ENCODE assay signal across 10 mouse cellular contexts in the genomic region with DNA sequence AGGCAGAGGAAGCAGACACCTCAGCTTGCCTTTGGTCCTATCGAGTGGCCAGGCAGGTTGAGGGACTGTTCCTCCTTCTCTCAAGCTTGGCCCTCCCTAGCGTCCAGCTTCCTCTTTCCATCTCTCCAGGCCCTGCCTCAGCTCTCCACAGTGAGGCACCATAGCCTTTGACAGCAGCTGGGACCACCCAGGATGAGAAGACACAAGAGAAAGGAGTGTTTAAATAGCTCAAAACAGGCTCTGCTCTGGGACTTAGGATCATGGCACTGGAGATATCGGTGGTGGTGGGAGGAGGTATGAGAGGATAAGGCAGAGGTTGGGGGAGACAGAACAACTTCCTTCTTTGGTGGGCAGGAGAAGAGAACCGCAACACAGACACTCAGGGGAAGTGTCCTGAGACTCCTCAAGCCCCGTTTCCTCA.
DNase-seq lines count a peak whose midpoint lies in the region; ATAC-seq and TF ChIP-seq lines count a peak whose summit lies in the region.
"Had no signal": no experiment of that assay in that cellular context is flagged by ENCODE, and none has a peak within 500 bp of the region (broad histone marks: within the 10 kb centered on the region; RNA-seq: fewer than 3 reads in every experiment).

No protein-coding gene starts in this region.

- no peak overlapping the region for H3K4me3 ChIP-seq in forebrain, embryonic 10.5 days
- no peak overlapping the region for H3K4me3 ChIP-seq in forebrain, embryonic 13.5 days
- H3K4me3 ChIP-seq in lung, postnatal 0 days (ENCODE audit: low read depth, low read length) = no peak overlapping the region
- H3K4me3 ChIP-seq in liver, embryonic 13.5 days (replicated peaks) = no peak overlapping the region
- no peak overlapping the region for H3K4me3 ChIP-seq in embryonic facial prominence, embryonic 10.5 days
- H3K4me3 ChIP-seq: midbrain, embryonic 13.5 days had no signal

- no peak overlapping the region for H3K9ac ChIP-seq in forebrain, embryonic 13.5 days
- H3K9ac ChIP-seq in lung, postnatal 0 days (replicated peaks; ENCODE audit: low read depth) = no peak overlapping the region
- H3K9ac ChIP-seq in liver, embryonic 13.5 days = peak overlapping the region; percentile 29; the same call in 1 of the 2 replicates
- H3K9ac ChIP-seq: midbrain, embryonic 13.5 days had no signal

- no peak for DNase-seq in forebrain, embryonic 10.5 days (ENCODE audit: extremely low spot score, low spot score)
- DNase-seq in lung, postnatal 0 days (ENCODE audit: low spot score) = peak; percentile 38
- DNase-seq in lung, postnatal 25 days (ENCODE audit: low spot score) = no peak
- DNase-seq in liver, embryonic 13.5 days = no peak
- peak; percentile 56 to 62 for DNase-seq in spleen, postnatal 36 days (ENCODE audit: low spot score in 2 of 2)
- DNase-seq in embryonic facial prominence, embryonic 10.5 days (ENCODE audit: low spot score) = no peak

- H3K36me3 ChIP-seq in forebrain, embryonic 10.5 days (replicated peaks) = no peaks in the 10 kb centered on the region
- H3K36me3 ChIP-seq in forebrain, embryonic 13.5 days (ENCODE audit: poor library complexity, severe bottlenecking) = no peaks in the 10 kb centered on the region
- H3K36me3 ChIP-seq in lung, postnatal 0 days (ENCODE audit: insufficient read depth, low read length) = no peaks in the 10 kb centered on the region
- no peaks in the 10 kb centered on the region for H3K36me3 ChIP-seq in liver, embryonic 13.5 days
- no peaks in the 10 kb centered on the region for H3K36me3 ChIP-seq in embryonic facial prominence, embryonic 10.5 days (replicated peaks)
- H3K36me3 ChIP-seq: midbrain, embryonic 13.5 days had no signal

- no peaks in the 10 kb centered on the region for H3K27me3 ChIP-seq in forebrain, embryonic 10.5 days (ENCODE audit: poor library complexity, severe bottlenecking)
- no peaks in the 10 kb centered on the region for H3K27me3 ChIP-seq in forebrain, embryonic 13.5 days
- H3K27me3 ChIP-seq in lung, postnatal 0 days (replicated peaks; ENCODE audit: insufficient read depth, low read length) = no peaks in the 10 kb centered on the region
- H3K27me3 ChIP-seq in liver, embryonic 13.5 days = no peaks in the 10 kb centered on the region
- 0 out of 2 replicates have a peak, but pooled peaks cover 5% of the 10 kb centered on the region for H3K27me3 ChIP-seq in embryonic facial prominence, embryonic 10.5 days (replicated peaks; ENCODE audit: low read depth, poor library complexity, severe bottlenecking)
- H3K27me3 ChIP-seq: midbrain, embryonic 13.5 days had no signal

- TF ChIP-seq CTCF in lung, postnatal 0 days (IDR thresholded peaks at IDR 0.05) = peak; percentile 38

- H3K4me2 ChIP-seq in forebrain, embryonic 13.5 days = no peak overlapping the region
- no peak overlapping the region for H3K4me2 ChIP-seq in lung, postnatal 0 days (replicated peaks; ENCODE audit: low read depth, low read length)
- H3K4me2 ChIP-seq in liver, embryonic 13.5 days = no peak overlapping the region
- H3K4me2 ChIP-seq: midbrain, embryonic 13.5 days had no signal

- H3K4me1 ChIP-seq in forebrain, embryonic 10.5 days = peaks cover 10% of the 10 kb centered on the region
- peaks cover 6% of the 10 kb centered on the region for H3K4me1 ChIP-seq in forebrain, embryonic 13.5 days
- H3K4me1 ChIP-seq in lung, postnatal 0 days (ENCODE audit: insufficient read depth, low read depth, low read length) = 0 out of 2 replicates have a peak, but pooled peaks cover 6% of the 10 kb centered on the region
- H3K4me1 ChIP-seq in liver, embryonic 13.5 days (replicated peaks) = peaks cover 81% of the 10 kb centered on the region
- H3K4me1 ChIP-seq in embryonic facial prominence, embryonic 10.5 days = peaks cover 15% of the 10 kb centered on the region

- no peak for TF ChIP-seq EP300 in lung, postnatal 0 days (IDR thresholded peaks at IDR 0.05)

- ATAC-seq in forebrain, embryonic 13.5 days = no peak
- ATAC-seq in lung, postnatal 0 days = no peak; the same call in 1 of the 2 replicates
- ATAC-seq in liver, embryonic 13.5 days (ENCODE audit: low read depth) = no peak
- ATAC-seq in erythroid progenitor cell, adult 5-6 weeks (replicated peaks; ENCODE audit: low FRiP score, poor library complexity, severe bottlenecking) = no peak
- ATAC-seq: forebrain, embryonic 16.5 days; midbrain, embryonic 13.5 days had no signal

- H3K9me3 ChIP-seq in forebrain, embryonic 10.5 days = no peaks in the 10 kb centered on the region
- H3K9me3 ChIP-seq in forebrain, embryonic 13.5 days (replicated peaks) = no peaks in the 10 kb centered on the region
- no peaks in the 10 kb centered on the region for H3K9me3 ChIP-seq in lung, postnatal 0 days (ENCODE audit: low read length)
- no peaks in the 10 kb centered on the region for H3K9me3 ChIP-seq in liver, embryonic 13.5 days (replicated peaks)
- H3K9me3 ChIP-seq in embryonic facial prominence, embryonic 10.5 days = no peaks in the 10 kb centered on the region
- H3K9me3 ChIP-seq: midbrain, embryonic 13.5 days had no signal

- 0 out of 2 replicates have a peak overlapping the region, but pooled peaks have one; percentile 10 for H3K27ac ChIP-seq in forebrain, embryonic 10.5 days
- H3K27ac ChIP-seq in forebrain, embryonic 13.5 days = no peak overlapping the region
- H3K27ac ChIP-seq in lung, postnatal 0 days (ENCODE audit: low read length) = no peak overlapping the region
- peak overlapping the region; percentile 67 for H3K27ac ChIP-seq in liver, embryonic 13.5 days
- H3K27ac ChIP-seq in embryonic facial prominence, embryonic 10.5 days (replicated peaks) = no peak overlapping the region
- H3K27ac ChIP-seq: midbrain, embryonic 13.5 days had no signal

- 69% methylated on average over 5 of the region's 5 CpGs for WGBS in forebrain, embryonic 10.5 days
- 60% methylated on average over 5 of the region's 5 CpGs for WGBS in forebrain, embryonic 13.5 days
- WGBS in lung, postnatal 0 days = 47% methylated on average over 5 of the region's 5 CpGs
- WGBS in liver, embryonic 13.5 days (ENCODE audit: insufficient replicate concordance) = 9% methylated on average over 5 of the region's 5 CpGs
- 63% methylated on average over 5 of the region's 5 CpGs for WGBS in embryonic facial prominence, embryonic 10.5 days

Comparison
In these comparisons a context has a peak if more than half of its experiments do, and no peak if none do; other contexts are left out.
1. DNase-seq: peak in lung, postnatal 0 days (single experiment) and spleen, postnatal 36 days (2 of 2); none in forebrain, embryonic 10.5 days (single experiment), lung, postnatal 25 days (single experiment), liver, embryonic 13.5 days (single experiment) and embryonic facial prominence, embryonic 10.5 days (single experiment).
2. H3K27ac ChIP-seq: peak in forebrain, embryonic 10.5 days (single experiment) and liver, embryonic 13.5 days (single experiment); none in forebrain, embryonic 13.5 days (single experiment), lung, postnatal 0 days (single experiment) and embryonic facial prominence, embryonic 10.5 days (single experiment).